Mouse (Mus musculus): ENCODE measurements around the gene Herc3.

GRCm38 (mm10) chr6:58904551-58904950, 73.3 kb downstream of the Herc3 start:
- no peak for TF ChIP-seq CTCF (IDR thresholded peaks at IDR 0.05; ENCODE audit: borderline replicate concordance, control insufficient read depth, extremely low read depth, insufficient read depth, low read length, poor library complexity)
- no peak for TF ChIP-seq POLR2A (IDR thresholded peaks at IDR 0.05; ENCODE audit: control insufficient read depth, extremely low read depth, insufficient read depth, low read length, poor library complexity)

Measured in thymus, adult 2 months (tissue).